Mouse (Mus musculus) layer of hippocampus, adult 2 months (tissue): ENCODE measurements around the gene A930018P22Rik. TPM values are rescaled to one million over a fixed set of nuclear protein-coding genes. Genes with fewer than 3 reads are reported as not detected.
A peak's percentile ranks its signal among the peaks of the same experiment; 100 is the strongest.
"Not testable (repeated sequence)": the region's sequence is repeated elsewhere in the genome, so short reads cannot be mapped to it uniquely, and the experiment has no call there.

Source experiments
- DNase-seq, 2 experiments: peaks; one replicate each; pipeline ENCODE4 v3.0.0; 2022; ENCODE audit warnings: low spot score in 2 of 2
- H3K27ac ChIP-seq: fragments of 200-600 bp; 2 replicates; pipeline ENCODE4 v1.8.1; 2022
- H3K4me3 ChIP-seq: fragments of 200-600 bp; 2 replicates; pipeline ENCODE4 v1.8.1; 2022; ENCODE audit warnings: mild to moderate bottlenecking
- CTCF ChIP-seq: fragments of 200-600 bp; conservative IDR thresholded peaks from 2 replicates; pipeline ENCODE4 v1.8.1; 2022; ENCODE audit warnings: antibody characterized with exemption, mild to moderate bottlenecking, moderate library complexity
- total RNA-seq, 2 experiments: library from RNA; stranded (reverse); gene quantifications; 2 replicates each; pipeline ENCODE4 v1.2.3; 2021

A930018P22Rik gene
- total RNA-seq, 2 experiments from 2014 or later = not detected

- no peak for TF ChIP-seq CTCF
- no peak for DNase-seq
- no peak overlapping the region for H3K27ac ChIP-seq
- H3K4me3 ChIP-seq = no peak overlapping the region
Measured at GRCm38 (mm10) chr2:104099946-104100345, 22.6 kb upstream of the A930018P22Rik start.

- Histone ChIP-seq H3K4me3 (no peak overlapping the region), H3K27ac (no peak overlapping the region)
- no peak for TF ChIP-seq CTCF
- no peak for DNase-seq
Measured at GRCm38 (mm10) chr2:104104800-104105199, 17.8 kb upstream of the A930018P22Rik start.

- H3K27ac ChIP-seq, H3K4me3 ChIP-seq, DNase-seq: not testable (repeated sequence)
Measured at GRCm38 (mm10) chr2:104109021-104109420, 13.5 kb upstream of the A930018P22Rik start.

- DNase-seq = no peak
- H3K4me3 ChIP-seq = no peak overlapping the region
- no peak overlapping the region for H3K27ac ChIP-seq
- TF ChIP-seq CTCF = no peak
Measured at GRCm38 (mm10) chr2:104109528-104109927, 13.0 kb upstream of the A930018P22Rik start.

- Histone ChIP-seq H3K4me3 (no peak overlapping the region), H3K27ac (no peak overlapping the region)
- no peak for DNase-seq
- TF ChIP-seq CTCF = no peak
Measured at GRCm38 (mm10) chr2:104110031-104110430, 12.5 kb upstream of the A930018P22Rik start.

- not testable (repeated sequence) for H3K4me3 ChIP-seq, H3K27ac ChIP-seq, DNase-seq
Measured at GRCm38 (mm10) chr2:104111170-104111797, 11.3 kb upstream of the A930018P22Rik start.

GRCm38 (mm10) chr2:104113563-104113962, 9.0 kb upstream of the A930018P22Rik start:
- DNase-seq, H3K27ac ChIP-seq, H3K4me3 ChIP-seq: not testable (repeated sequence)

GRCm38 (mm10) chr2:104114898-104115297, 7.7 kb upstream of the A930018P22Rik start:
- no peak overlapping the region for H3K27ac ChIP-seq
- TF ChIP-seq CTCF = no peak
- H3K4me3 ChIP-seq = no peak overlapping the region
- no peak for DNase-seq

GRCm38 (mm10) chr2:104117173-104117572, 5.4 kb upstream of the A930018P22Rik start:
- DNase-seq, H3K4me3 ChIP-seq, H3K27ac ChIP-seq: not testable (repeated sequence)

GRCm38 (mm10) chr2:104119097-104119496, 3.5 kb upstream of the A930018P22Rik start:
- no peak for DNase-seq

GRCm38 (mm10) chr2:104120312-104120711, 2.3 kb upstream of the A930018P22Rik start:
- DNase-seq = no peak
- peak overlapping the region; percentile 39; the same call in 1 of the 2 replicates for H3K27ac ChIP-seq
- no peak overlapping the region for H3K4me3 ChIP-seq
- peak; percentile 15; the same call in 1 of the 2 replicates for TF ChIP-seq CTCF

More at GRCm38 (mm10) chr2:104119097-104119496, 3.5 kb upstream of the A930018P22Rik start:
- Histone ChIP-seq H3K4me3 (no peak overlapping the region), H3K27ac (no peak overlapping the region)
- no peak for TF ChIP-seq CTCF

GRCm38 (mm10) chr2:104121681-104122504, 676 bp upstream of the A930018P22Rik start:
- no peak for TF ChIP-seq CTCF
- DNase-seq = no peak
- Histone ChIP-seq H3K4me3 (peak overlapping the region; percentile 82), H3K27ac (peak overlapping the region; percentile 70)

- Histone ChIP-seq H3K4me3 (no peak overlapping the region), H3K27ac (no peak overlapping the region)
- no peak for DNase-seq
- TF ChIP-seq CTCF = no peak
Measured at GRCm38 (mm10) chr2:104123540-104123939, 971 bp downstream of the A930018P22Rik start.

GRCm38 (mm10) chr2:104124071-104124470, 1.5 kb downstream of the A930018P22Rik start:
- H3K27ac ChIP-seq = no peak overlapping the region
- H3K4me3 ChIP-seq = no peak overlapping the region
- no peak for DNase-seq
- no peak for TF ChIP-seq CTCF
